Comparison of ENCODE assay signal across 14 mouse cellular contexts in the genomic region with DNA sequence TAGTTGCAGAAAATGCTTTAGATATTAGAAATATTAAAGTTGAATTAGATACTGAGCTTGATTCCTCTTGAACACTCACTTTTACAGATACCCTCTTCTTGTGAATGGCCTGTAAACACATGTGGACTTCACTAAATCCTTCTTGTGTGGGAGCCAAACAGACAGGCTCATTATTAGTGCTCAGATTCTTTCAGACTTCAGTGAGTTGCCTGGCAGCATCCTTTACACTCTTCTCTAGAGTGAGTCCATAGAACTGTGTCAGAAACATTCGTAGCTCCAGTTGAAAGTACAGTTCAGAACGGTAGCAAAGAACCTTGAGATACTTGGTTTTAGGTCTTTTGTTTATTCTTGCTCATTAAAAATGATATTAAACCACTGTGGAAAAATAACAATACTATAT.
DNase-seq lines count a peak whose midpoint lies in the region; ATAC-seq and TF ChIP-seq lines count a peak whose summit lies in the region.
"Had no signal": no experiment of that assay in that cellular context is flagged by ENCODE, and none has a peak within 500 bp of the region (broad histone marks: within the 10 kb centered on the region; RNA-seq: fewer than 3 reads in every experiment).

No protein-coding gene starts in this region.

- 73% methylated on average over 2 of the region's 2 CpGs for WGBS in intestine, embryonic 14.5 days
- WGBS in intestine, embryonic 16.5 days: 60% methylated on average over 2 of the region's 2 CpGs
- WGBS in embryonic facial prominence, embryonic 11.5 days: 34% methylated on average over 2 of the region's 2 CpGs
- 13% methylated on average over 2 of the region's 2 CpGs for WGBS in hindbrain, embryonic 15.5 days
- 13% methylated on average over 2 of the region's 2 CpGs for WGBS in midbrain, postnatal 0 days

- no peak for ATAC-seq in intestine, embryonic 14.5 days (replicated peaks; ENCODE audit: low FRiP score, low TSS enrichment, low read depth)
- ATAC-seq in intestine, embryonic 16.5 days: no peak
- ATAC-seq in embryonic facial prominence, embryonic 11.5 days (replicated peaks; ENCODE audit: insufficient number of reproducible peaks, low FRiP score, low TSS enrichment, low read depth): no peak
- no peak for ATAC-seq in hindbrain, embryonic 15.5 days (ENCODE audit: low FRiP score, low read depth)
- no peak for ATAC-seq in midbrain, postnatal 0 days (ENCODE audit: low FRiP score)
- ATAC-seq: liver, postnatal 0 days had no signal

- no peaks in the 10 kb centered on the region for H3K9me3 ChIP-seq in intestine, embryonic 14.5 days (ENCODE audit: control insufficient read depth, low read length)
- H3K9me3 ChIP-seq in intestine, embryonic 16.5 days (ENCODE audit: control insufficient read depth, low read length): no peaks in the 10 kb centered on the region
- H3K9me3 ChIP-seq in embryonic facial prominence, embryonic 11.5 days (replicated peaks; ENCODE audit: control insufficient read depth, low read length): no peaks in the 10 kb centered on the region
- no peaks in the 10 kb centered on the region for H3K9me3 ChIP-seq in hindbrain, embryonic 15.5 days
- no peaks in the 10 kb centered on the region for H3K9me3 ChIP-seq in midbrain, postnatal 0 days (ENCODE audit: low read length)

- H3K27ac ChIP-seq in intestine, embryonic 14.5 days (ENCODE audit: low read depth): peak overlapping the region; percentile 29; the same call in 1 of the 2 replicates
- H3K27ac ChIP-seq in intestine, embryonic 16.5 days (ENCODE audit: low read length): no peak overlapping the region
- H3K27ac ChIP-seq in embryonic facial prominence, embryonic 11.5 days (replicated peaks; ENCODE audit: low read depth, low read length): no peak overlapping the region
- 0 out of 2 replicates have a peak overlapping the region, but pooled peaks have one; percentile 64 for H3K27ac ChIP-seq in hindbrain, embryonic 15.5 days (replicated peaks)
- H3K27ac ChIP-seq in midbrain, postnatal 0 days (ENCODE audit: low read depth, low read length): no peak overlapping the region; the same call in 1 of the 2 replicates

- H3K27me3 ChIP-seq in intestine, embryonic 14.5 days (replicated peaks; ENCODE audit: control insufficient read depth, insufficient read depth, low read length): no peaks in the 10 kb centered on the region
- no peaks in the 10 kb centered on the region for H3K27me3 ChIP-seq in intestine, embryonic 16.5 days (replicated peaks; ENCODE audit: control insufficient read depth, insufficient read depth, low read length)
- H3K27me3 ChIP-seq in embryonic facial prominence, embryonic 11.5 days (ENCODE audit: control insufficient read depth, insufficient read depth, low read length): no peaks in the 10 kb centered on the region
- no peaks in the 10 kb centered on the region for H3K27me3 ChIP-seq in hindbrain, embryonic 15.5 days
- H3K27me3 ChIP-seq in midbrain, postnatal 0 days (ENCODE audit: insufficient read depth, low read length): no peaks in the 10 kb centered on the region

- no peak overlapping the region for H3K4me3 ChIP-seq in intestine, embryonic 14.5 days (ENCODE audit: low read depth, low read length)
- H3K4me3 ChIP-seq in intestine, embryonic 16.5 days (ENCODE audit: low read length): no peak overlapping the region
- no peak overlapping the region for H3K4me3 ChIP-seq in embryonic facial prominence, embryonic 11.5 days (ENCODE audit: low read depth, low read length)
- no peak overlapping the region for H3K4me3 ChIP-seq in hindbrain, embryonic 15.5 days
- no peak overlapping the region for H3K4me3 ChIP-seq in midbrain, postnatal 0 days (ENCODE audit: low read depth, low read length)

- peak overlapping the region; percentile 0; the same call in 1 of the 2 replicates for H3K4me2 ChIP-seq in intestine, embryonic 14.5 days (ENCODE audit: low read length)
- no peak overlapping the region for H3K4me2 ChIP-seq in intestine, embryonic 16.5 days (ENCODE audit: low read depth, low read length)
- H3K4me2 ChIP-seq in embryonic facial prominence, embryonic 11.5 days (ENCODE audit: low read depth, low read length): no peak overlapping the region
- no peak overlapping the region for H3K4me2 ChIP-seq in hindbrain, embryonic 15.5 days
- H3K4me2 ChIP-seq in midbrain, postnatal 0 days (ENCODE audit: low read depth, low read length, poor library complexity, severe bottlenecking): no peak overlapping the region

- DNase-seq in intestine, embryonic 14.5 days (ENCODE audit: low spot score): no peak
- peak; percentile 15 for DNase-seq in embryonic facial prominence, embryonic 11.5 days (ENCODE audit: low spot score)
- peak; percentile 71 for DNase-seq in midbrain, postnatal 0 days (ENCODE audit: low spot score)
- DNase-seq in urinary bladder, postnatal 10 days (ENCODE audit: low spot score): no peak
- no peak for DNase-seq in gastrocnemius, postnatal 10 days
- no peak for DNase-seq in kidney, adult 11 months
- DNase-seq: adrenal gland, postnatal 14 days; heart, adult 11 months; kidney, adult 8-10 months; layer of hippocampus, adult 9-11 months; liver, postnatal 0 days; thymus, postnatal 14 days had no signal

- H3K36me3 ChIP-seq in intestine, embryonic 14.5 days (ENCODE audit: control insufficient read depth, insufficient read depth, low read length): no peaks in the 10 kb centered on the region
- no peaks in the 10 kb centered on the region for H3K36me3 ChIP-seq in intestine, embryonic 16.5 days (ENCODE audit: control insufficient read depth, insufficient read depth, low read length)
- no peaks in the 10 kb centered on the region for H3K36me3 ChIP-seq in embryonic facial prominence, embryonic 11.5 days (replicated peaks; ENCODE audit: control insufficient read depth, insufficient read depth, low read depth, low read length)
- no peaks in the 10 kb centered on the region for H3K36me3 ChIP-seq in hindbrain, embryonic 15.5 days
- H3K36me3 ChIP-seq in midbrain, postnatal 0 days (ENCODE audit: insufficient read depth, low read length): no peaks in the 10 kb centered on the region

- H3K4me1 ChIP-seq in intestine, embryonic 14.5 days (replicated peaks; ENCODE audit: control insufficient read depth, insufficient read depth, low read length): peaks cover 6% of the 10 kb centered on the region
- H3K4me1 ChIP-seq in intestine, embryonic 16.5 days (ENCODE audit: control insufficient read depth, insufficient read depth, low read length): 0 out of 2 replicates have a peak, but pooled peaks cover 5% of the 10 kb centered on the region
- no peaks in the 10 kb centered on the region; the same call in 1 of the 2 replicates for H3K4me1 ChIP-seq in embryonic facial prominence, embryonic 11.5 days (ENCODE audit: control insufficient read depth, insufficient read depth, low read length)
- H3K4me1 ChIP-seq in hindbrain, embryonic 15.5 days (replicated peaks): peaks cover 4% of the 10 kb centered on the region
- peaks cover 3% of the 10 kb centered on the region; the same call in 1 of the 2 replicates for H3K4me1 ChIP-seq in midbrain, postnatal 0 days (ENCODE audit: insufficient read depth, low read length)

- TF ChIP-seq CTCF in midbrain, postnatal 0 days (IDR thresholded peaks at IDR 0.05): no peak

- no peak overlapping the region for H3K9ac ChIP-seq in intestine, embryonic 14.5 days (ENCODE audit: low read length)
- no peak overlapping the region for H3K9ac ChIP-seq in intestine, embryonic 16.5 days (ENCODE audit: low read depth, low read length)
- H3K9ac ChIP-seq in embryonic facial prominence, embryonic 11.5 days (replicated peaks; ENCODE audit: low read length): no peak overlapping the region
- H3K9ac ChIP-seq in hindbrain, embryonic 15.5 days: no peak overlapping the region
- no peak overlapping the region for H3K9ac ChIP-seq in midbrain, postnatal 0 days (replicated peaks; ENCODE audit: low read length, poor library complexity, severe bottlenecking)
- H3K9ac ChIP-seq: liver, postnatal 0 days had no signal

Comparison
In these comparisons a context has a peak if more than half of its experiments do, and no peak if none do; other contexts are left out.
1. H3K27ac ChIP-seq: peak in intestine, embryonic 14.5 days (single experiment) and hindbrain, embryonic 15.5 days (single experiment); none in intestine, embryonic 16.5 days (single experiment), embryonic facial prominence, embryonic 11.5 days (single experiment) and midbrain, postnatal 0 days (single experiment).
2. DNase-seq: peak in embryonic facial prominence, embryonic 11.5 days (single experiment) and midbrain, postnatal 0 days (single experiment); none in intestine, embryonic 14.5 days (single experiment), urinary bladder, postnatal 10 days (single experiment), gastrocnemius, postnatal 10 days (single experiment) and kidney, adult 11 months (single experiment).